Mouse (Mus musculus) G1E (cell line): Measurements from ENCODE around the gene Arl10.

ENCODE experiments used
- CTCF ChIP-seq: IDR thresholded peaks from 2 replicates; pipeline ENCODE4 v1.5.1; 2012; ENCODE audit warnings: low read depth, low read length, inconsistent platforms, mixed read lengths
- TAL1 ChIP-seq: conservative IDR thresholded peaks from 2 replicates; pipeline ENCODE4 v1.6.1; 2012; ENCODE audit warnings: low read depth, low read length, inconsistent platforms, mixed read lengths

DNA sequence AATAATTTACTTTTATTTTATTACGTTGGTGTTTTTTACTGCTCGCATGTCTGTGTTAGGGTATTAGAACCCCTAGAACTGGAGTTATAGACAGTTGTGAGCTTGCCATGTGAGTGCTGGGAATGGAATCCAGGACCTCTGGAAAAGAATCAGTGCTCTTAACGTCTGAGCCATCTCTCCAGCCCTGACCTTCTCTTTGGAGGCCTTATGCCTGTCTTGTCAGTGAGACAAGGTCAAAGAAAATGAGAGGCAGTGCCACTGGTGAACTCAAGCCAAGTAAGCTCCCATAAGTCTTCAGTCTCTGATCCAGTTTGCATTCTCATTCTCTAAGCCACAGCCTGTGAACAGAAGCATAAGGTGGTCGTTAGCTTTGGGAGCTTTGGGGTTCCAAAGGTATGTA lies 4.1 kb upstream of the Arl10 start:
- TF ChIP-seq TAL1: no peak
- TF ChIP-seq CTCF: no peak
